Mouse (Mus musculus) hindbrain, embryonic 16.5 days (tissue): ENCODE data around the gene B3galt2. TPM values are rescaled to one million over a fixed set of nuclear protein-coding genes. Genes with fewer than 3 reads are reported as not detected.
"Not testable (repeated sequence)": the region's sequence is repeated elsewhere in the genome, so short reads cannot be mapped to it uniquely, and the experiment has no call there.

Experiments used
- ATAC-seq: fragments of 200-750 bp; cut with Nextera tagmentation; 2 replicates; pipeline ENCODE4 v1.8.0; 2017; ENCODE audit warnings: moderate TSS enrichment, moderate library complexity
- H3K27ac ChIP-seq: fragments of 300-500 bp; sonication (generic); 2 replicates; pipeline ENCODE4 v1.5.1; 2014; ENCODE audit warnings: low read depth, mild to moderate bottlenecking, control low read depth, low read length, moderate library complexity
- H3K27me3 ChIP-seq: fragments of 300-500 bp; sonication (generic); replicated peaks from 2 replicates; pipeline ENCODE4 v1.6.1; 2014; ENCODE audit warnings: low read length; ENCODE audit not compliant: control insufficient read depth, insufficient read depth
- H3K36me3 ChIP-seq: fragments of 300-500 bp; sonication (generic); 2 replicates; pipeline ENCODE4 v1.6.1; 2014; ENCODE audit warnings: mild to moderate bottlenecking, low read length, moderate library complexity, mixed read lengths; ENCODE audit not compliant: control insufficient read depth, insufficient read depth
- H3K4me1 ChIP-seq: fragments of 300-500 bp; sonication (generic); 2 replicates; pipeline ENCODE4 v1.6.1; 2014; ENCODE audit warnings: low read depth, low read length; ENCODE audit not compliant: control insufficient read depth, insufficient read depth
- H3K4me2 ChIP-seq: fragments of 300-500 bp; sonication (generic); 2 replicates; pipeline ENCODE4 v1.6.1; 2014; ENCODE audit warnings: mild to moderate bottlenecking, low read length, control low read depth, moderate library complexity
- H3K4me3 ChIP-seq: fragments of 300-500 bp; sonication (generic); 2 replicates; pipeline ENCODE4 v1.5.1; 2014; ENCODE audit warnings: mild to moderate bottlenecking, low read length, control low read depth, moderate library complexity
- H3K9ac ChIP-seq: fragments of 300-500 bp; sonication (generic); 2 replicates; pipeline ENCODE4 v1.6.1; 2014; ENCODE audit warnings: low read depth, mild to moderate bottlenecking, control low read depth, low read length, moderate library complexity
- H3K9me3 ChIP-seq: fragments of 300-500 bp; sonication (generic); 2 replicates; pipeline ENCODE4 v1.6.1; 2014; ENCODE audit warnings: mild to moderate bottlenecking, low read length, moderate library complexity; ENCODE audit not compliant: control insufficient read depth
- WGBS: fragments of 180-500 bp; shearing (Covaris S2); extraction: QIAGEN DNeasy Blood & Tissue Kit; methylation state at CpG from one replicate; pipeline ENCODE4 v1.1.7; 2014; 5-methylcytosine and 5-hydroxymethylcytosine counted together
- polyA plus RNA-seq: library from polyadenylated mRNA; unstranded; fragments of >200 nt; fragmentation: Nextera tagmentation; extraction: Ambion mirVana; gene quantifications from 2 replicates; pipeline ENCODE4 v1.2.1, GENCODE M21; 2015

B3galt2 gene
- polyA plus RNA-seq, 1 experiment from 2014 or later: 7.7 TPM

- Histone ChIP-seq H3K9me3 (no peaks in the 10 kb centered on the region), H3K36me3 (no peaks in the 10 kb centered on the region), H3K27ac (no peak overlapping the region), H3K9ac (no peak overlapping the region), H3K27me3 (no peaks in the 10 kb centered on the region), H3K4me1 (no peaks in the 10 kb centered on the region), H3K4me2 (no peak overlapping the region), H3K4me3 (no peak overlapping the region)
- WGBS: 90% methylated on average over 2 of the region's 2 CpGs
- no peak for ATAC-seq
Measured at GRCm38 (mm10) chr1:143632854-143633587, 7.4 kb upstream of the B3galt2 start.

GRCm38 (mm10) chr1:143644221-143644620 is 3.8 kb downstream of the B3galt2 start:
- H3K27me3 ChIP-seq: no peaks in the 10 kb centered on the region
- H3K27ac ChIP-seq: no peak overlapping the region
- peak; percentile 31; the same call in 1 of the 2 replicates for ATAC-seq
- peak overlapping the region; percentile 35 for H3K4me3 ChIP-seq
- H3K36me3 ChIP-seq: no peaks in the 10 kb centered on the region
- peaks cover 4% of the 10 kb centered on the region; the same call in 1 of the 2 replicates for H3K4me1 ChIP-seq
- 94% methylated on average over 2 of the region's 2 CpGs for WGBS
- H3K9ac ChIP-seq: no peak overlapping the region
- no peaks in the 10 kb centered on the region for H3K9me3 ChIP-seq
- peak overlapping the region; percentile 19; the same call in 1 of the 2 replicates for H3K4me2 ChIP-seq

GRCm38 (mm10) chr1:143645386-143645785 is 4.9 kb downstream of the B3galt2 start:
- H3K27ac ChIP-seq: no peak overlapping the region
- H3K4me1 ChIP-seq: peaks cover 4% of the 10 kb centered on the region; the same call in 1 of the 2 replicates
- no peaks in the 10 kb centered on the region for H3K9me3 ChIP-seq
- H3K4me3 ChIP-seq: peak overlapping the region; percentile 2; the same call in 1 of the 2 replicates
- no peaks in the 10 kb centered on the region for H3K27me3 ChIP-seq
- 44% methylated on average over 4 of the region's 4 CpGs for WGBS
- H3K36me3 ChIP-seq: no peaks in the 10 kb centered on the region
- ATAC-seq: peak; percentile 43
- H3K4me2 ChIP-seq: peak overlapping the region; percentile 37
- H3K9ac ChIP-seq: no peak overlapping the region

- H3K9ac ChIP-seq: no peak overlapping the region
- H3K36me3 ChIP-seq: no peaks in the 10 kb centered on the region
- WGBS: 73% methylated on average over 4 of the region's 4 CpGs
- ATAC-seq: no peak
- H3K4me1 ChIP-seq: peaks cover 4% of the 10 kb centered on the region; the same call in 1 of the 2 replicates
- H3K9me3 ChIP-seq: no peaks in the 10 kb centered on the region
- H3K4me3 ChIP-seq: peak overlapping the region; percentile 16; the same call in 1 of the 2 replicates
- H3K27ac ChIP-seq: peak overlapping the region; percentile 31
- no peaks in the 10 kb centered on the region for H3K27me3 ChIP-seq
- peak overlapping the region; percentile 34 for H3K4me2 ChIP-seq
Measured at GRCm38 (mm10) chr1:143646219-143646618, 5.8 kb downstream of the B3galt2 start.

- WGBS: 90% methylated on average over 2 of the region's 2 CpGs
- Histone ChIP-seq H3K27ac (no peak overlapping the region), H3K27me3 (no peaks in the 10 kb centered on the region), H3K36me3 (no peaks in the 10 kb centered on the region), H3K9me3 (no peaks in the 10 kb centered on the region), H3K4me1 (peaks cover 4% of the 10 kb centered on the region; the same call in 1 of the 2 replicates), H3K4me3 (no peak overlapping the region), H3K9ac (no peak overlapping the region), H3K4me2 (no peak overlapping the region)
- no peak for ATAC-seq
Measured at GRCm38 (mm10) chr1:143650317-143650716, 9.9 kb downstream of the B3galt2 start.

- H3K27ac ChIP-seq: no peak overlapping the region
- H3K9me3 ChIP-seq: no peaks in the 10 kb centered on the region
- no peaks in the 10 kb centered on the region for H3K36me3 ChIP-seq
- 96% methylated on average over 3 of the region's 3 CpGs for WGBS
- no peak overlapping the region for H3K4me3 ChIP-seq
- no peak overlapping the region for H3K9ac ChIP-seq
- no peak for ATAC-seq
- no peaks in the 10 kb centered on the region for H3K4me1 ChIP-seq
- no peak overlapping the region for H3K4me2 ChIP-seq
- H3K27me3 ChIP-seq: no peaks in the 10 kb centered on the region
Measured at GRCm38 (mm10) chr1:143653646-143654045, 13.2 kb downstream of the B3galt2 start.

- no peaks in the 10 kb centered on the region for H3K27me3 ChIP-seq
- H3K9me3 ChIP-seq: no peaks in the 10 kb centered on the region
- no peak overlapping the region for H3K9ac ChIP-seq
- no peaks in the 10 kb centered on the region for H3K4me1 ChIP-seq
- H3K36me3 ChIP-seq: peaks cover 8% of the 10 kb centered on the region; the same call in 1 of the 2 replicates
- WGBS: 100% methylated on average over 2 of the region's 2 CpGs
- H3K4me2 ChIP-seq: no peak overlapping the region
- no peak for ATAC-seq
- H3K4me3 ChIP-seq: no peak overlapping the region
- H3K27ac ChIP-seq: no peak overlapping the region
Measured at GRCm38 (mm10) chr1:143663197-143663596, 22.7 kb downstream of the B3galt2 start.

- not testable (repeated sequence) for ATAC-seq, H3K27ac ChIP-seq
Measured at GRCm38 (mm10) chr1:143664786-143665185, 24.3 kb downstream of the B3galt2 start.

GRCm38 (mm10) chr1:143675734-143676361 is 35.4 kb downstream of the B3galt2 start:
- no peak overlapping the region for H3K9ac ChIP-seq
- no peak overlapping the region for H3K27ac ChIP-seq
- H3K9me3 ChIP-seq: no peaks in the 10 kb centered on the region; the same call in 1 of the 2 replicates
- 82% methylated on average over 4 of the region's 4 CpGs for WGBS
- ATAC-seq: no peak
- H3K4me3 ChIP-seq: no peak overlapping the region
- H3K36me3 ChIP-seq: peaks cover 14% of the 10 kb centered on the region
- no peak overlapping the region for H3K4me2 ChIP-seq
- H3K27me3 ChIP-seq: no peaks in the 10 kb centered on the region
- H3K4me1 ChIP-seq: no peaks in the 10 kb centered on the region

More at GRCm38 (mm10) chr1:143664786-143665185, 24.3 kb downstream of the B3galt2 start:
- H3K36me3 ChIP-seq, H3K27me3 ChIP-seq, H3K4me2 ChIP-seq, H3K4me1 ChIP-seq, H3K9ac ChIP-seq, H3K4me3 ChIP-seq, H3K9me3 ChIP-seq: not testable (repeated sequence)
- whole genome bisulfite sequencing: 88% methylated on average over 4 of the region's 4 CpGs
